ENCODE assay signal across 27 mouse cellular contexts in genomic region chr13:50445261-50445660, GRCm38 (mm10). TPM values are rescaled to one million over a fixed set of nuclear protein-coding genes. Genes with fewer than 3 reads are reported as not detected.
"Had no signal": no experiment of that assay in that cellular context is flagged by ENCODE, and none has a peak within 500 bp of the region (broad histone marks: within the 10 kb centered on the region; RNA-seq: fewer than 3 reads in every experiment).

No protein-coding gene starts in this region.

- H3K9ac ChIP-seq: liver, embryonic 13.5 days; liver, embryonic 15.5 days; liver, postnatal 0 days; lung, embryonic 14.5 days; midbrain, embryonic 12.5 days; neural tube, embryonic 12.5 days; stomach, embryonic 15.5 days had no signal

- ATAC-seq: liver, postnatal 0 days; midbrain, embryonic 16.5 days had no signal

- H3K36me3 ChIP-seq: liver, embryonic 13.5 days; liver, embryonic 15.5 days; midbrain, embryonic 10.5 days; midbrain, embryonic 12.5 days; neural tube, embryonic 12.5 days; stomach, embryonic 15.5 days had no signal

- H3K9me3 ChIP-seq: liver, embryonic 13.5 days; liver, embryonic 15.5 days; midbrain, embryonic 10.5 days; midbrain, embryonic 12.5 days; neural tube, embryonic 12.5 days; stomach, embryonic 15.5 days had no signal

- H3K27me3 ChIP-seq: liver, embryonic 13.5 days; liver, embryonic 15.5 days; midbrain, embryonic 12.5 days; neural tube, embryonic 12.5 days; stomach, embryonic 15.5 days had no signal

- H3K4me3 ChIP-seq: liver, embryonic 13.5 days; liver, embryonic 15.5 days; midbrain, embryonic 10.5 days; midbrain, embryonic 12.5 days; myocyte; neural tube, embryonic 12.5 days; stomach, embryonic 15.5 days had no signal

- H3K27ac ChIP-seq: liver, embryonic 13.5 days; liver, embryonic 15.5 days; midbrain, embryonic 10.5 days; midbrain, embryonic 12.5 days; neural tube, embryonic 12.5 days; stomach, embryonic 15.5 days; stomach, postnatal 0 days had no signal

- H3K4me2 ChIP-seq: liver, embryonic 13.5 days; liver, embryonic 15.5 days; lung, embryonic 14.5 days; midbrain, embryonic 12.5 days; neural tube, embryonic 12.5 days; stomach, embryonic 15.5 days had no signal

- H3K4me1 ChIP-seq: liver, embryonic 13.5 days; liver, embryonic 15.5 days; midbrain, embryonic 10.5 days; neural tube, embryonic 12.5 days; stomach, embryonic 15.5 days had no signal

- DNase-seq: liver, embryonic 13.5 days; liver, postnatal 0 days; lung, embryonic 14.5 days; lung, postnatal 10 days; lung, postnatal 4 days; midbrain, embryonic 14.5 days; right cerebral cortex, adult 18-20 months; right cerebral cortex, postnatal 25 days; right cerebral cortex, postnatal 4 days; thymus, adult 2 months; thymus, postnatal 25 days; thymus, postnatal 4 days had no signal

RNA-seq across cellular contexts. Expression of gene Gm47429, which starts 1.5 kb away (rescaled TPM):
- total RNA-seq: megakaryocyte, adult 5-6 weeks; megakaryocyte-erythroid progenitor cell, adult 5-6 weeks had no signal
- polyA plus RNA-seq: liver, embryonic 13.5 days; liver, embryonic 15.5 days; liver, postnatal 0 days; lung, embryonic 14.5 days; lung, embryonic 16.5 days; midbrain, embryonic 10.5 days; midbrain, embryonic 12.5 days; midbrain, embryonic 14.5 days; midbrain, embryonic 16.5 days; myocyte; neural tube, embryonic 12.5 days; neural tube, embryonic 14.5 days; small intestine, adult 2 months; spleen, adult 2 months; stomach, embryonic 15.5 days; stomach, postnatal 0 days; thymus, adult 2 months; urinary bladder, adult 2 months had no signal

RNA-seq across cellular contexts. Expression of gene Nutm2, which starts 21.8 kb away (rescaled TPM):
- total RNA-seq: megakaryocyte, adult 5-6 weeks; megakaryocyte-erythroid progenitor cell, adult 5-6 weeks had no signal
- polyA plus RNA-seq: liver, embryonic 13.5 days; liver, embryonic 15.5 days; liver, postnatal 0 days; lung, embryonic 14.5 days; lung, embryonic 16.5 days; midbrain, embryonic 10.5 days; midbrain, embryonic 12.5 days; midbrain, embryonic 14.5 days; midbrain, embryonic 16.5 days; myocyte; neural tube, embryonic 12.5 days; neural tube, embryonic 14.5 days; small intestine, adult 2 months; spleen, adult 2 months; stomach, embryonic 15.5 days; stomach, postnatal 0 days; thymus, adult 2 months; urinary bladder, adult 2 months had no signal
